ENCODE assay signal across 10 mouse cellular contexts in genomic region chr7:80013884-80014550, GRCm38 (mm10). TPM values are rescaled to one million over a fixed set of nuclear protein-coding genes. Genes with fewer than 3 reads are reported as not detected.
DNase-seq lines count a peak whose midpoint lies in the region; ATAC-seq and TF ChIP-seq lines count a peak whose summit lies in the region.
"Had no signal": no experiment of that assay in that cellular context is flagged by ENCODE, and none has a peak within 500 bp of the region (broad histone marks: within the 10 kb centered on the region; RNA-seq: fewer than 3 reads in every experiment).

No protein-coding gene starts in this region.

- no peak for TF ChIP-seq CTCF in bone marrow macrophage, adult 2 months (IDR thresholded peaks at IDR 0.05; ENCODE audit: low read depth, low read length)

- no peak for TF ChIP-seq POLR2A in bone marrow macrophage, adult 2 months (IDR thresholded peaks at IDR 0.05; ENCODE audit: borderline replicate concordance, low read depth, low read length)

- no peaks in the 10 kb centered on the region for H3K27me3 ChIP-seq in liver, embryonic 16.5 days (ENCODE audit: control insufficient read depth, insufficient read depth, low read depth, low read length)
- no peaks in the 10 kb centered on the region for H3K27me3 ChIP-seq in liver, embryonic 11.5 days (replicated peaks; ENCODE audit: control insufficient read depth, insufficient read depth, low read length)
- no peaks in the 10 kb centered on the region for H3K27me3 ChIP-seq in kidney, embryonic 15.5 days
- H3K27me3 ChIP-seq: embryonic facial prominence, embryonic 12.5 days had no signal

- no peak overlapping the region for H3K4me2 ChIP-seq in liver, embryonic 16.5 days (ENCODE audit: low read depth, low read length)
- H3K4me2 ChIP-seq in liver, embryonic 11.5 days, result no peak overlapping the region
- H3K4me2 ChIP-seq in kidney, embryonic 15.5 days, result no peak overlapping the region
- H3K4me2 ChIP-seq: embryonic facial prominence, embryonic 12.5 days had no signal

- ATAC-seq in liver, embryonic 16.5 days (ENCODE audit: low read depth), result no peak
- ATAC-seq in liver, embryonic 11.5 days (replicated peaks; ENCODE audit: low FRiP score), result no peak
- no peak for ATAC-seq in kidney, embryonic 15.5 days (replicated peaks; ENCODE audit: low FRiP score)
- ATAC-seq in monocyte, adult 5-6 weeks (replicated peaks; ENCODE audit: insufficient number of reproducible peaks, low FRiP score, low TSS enrichment, poor library complexity, severe bottlenecking), result peak; percentile 82
- no peak for ATAC-seq in CD4-positive, CD25-positive, alpha-beta regulatory T cell, adult 4 months

- H3K27ac ChIP-seq in liver, embryonic 16.5 days (ENCODE audit: low read length), result peak overlapping the region; percentile 9; the same call in 1 of the 2 replicates
- no peak overlapping the region for H3K27ac ChIP-seq in liver, embryonic 11.5 days (ENCODE audit: low read depth, low read length)
- H3K27ac ChIP-seq in bone marrow macrophage, adult 2 months (ENCODE audit: insufficient read depth, low read depth, low read length), result peak overlapping the region; percentile 99
- H3K27ac ChIP-seq in kidney, embryonic 15.5 days, result peak overlapping the region; percentile 62
- H3K27ac ChIP-seq: embryonic facial prominence, embryonic 12.5 days had no signal

- H3K36me3 ChIP-seq in liver, embryonic 16.5 days (ENCODE audit: control insufficient read depth, insufficient read depth), result no peaks in the 10 kb centered on the region
- no peaks in the 10 kb centered on the region for H3K36me3 ChIP-seq in liver, embryonic 11.5 days (ENCODE audit: control insufficient read depth, insufficient read depth, low read length)
- H3K36me3 ChIP-seq in kidney, embryonic 15.5 days, result no peaks in the 10 kb centered on the region
- H3K36me3 ChIP-seq: embryonic facial prominence, embryonic 12.5 days had no signal

- no peak overlapping the region for H3K4me3 ChIP-seq in liver, embryonic 16.5 days (ENCODE audit: low read depth, low read length)
- H3K4me3 ChIP-seq in liver, embryonic 11.5 days (ENCODE audit: low read depth, low read length), result no peak overlapping the region
- H3K4me3 ChIP-seq in bone marrow macrophage, adult 2 months (ENCODE audit: insufficient read depth, low read length), result no peak overlapping the region
- no peak overlapping the region for H3K4me3 ChIP-seq in kidney, embryonic 15.5 days (replicated peaks)
- H3K4me3 ChIP-seq: embryonic facial prominence, embryonic 12.5 days had no signal

- intact Hi-C loops in left cerebral cortex, postnatal 4 days (cut with DNase I), result no loop called here

- H3K9me3 ChIP-seq in liver, embryonic 16.5 days (replicated peaks; ENCODE audit: control insufficient read depth, low read length), result no peaks in the 10 kb centered on the region
- no peaks in the 10 kb centered on the region for H3K9me3 ChIP-seq in liver, embryonic 11.5 days (ENCODE audit: control insufficient read depth, low read length)
- no peaks in the 10 kb centered on the region for H3K9me3 ChIP-seq in kidney, embryonic 15.5 days (replicated peaks)
- H3K9me3 ChIP-seq: embryonic facial prominence, embryonic 12.5 days had no signal

- no peaks in the 10 kb centered on the region; the same call in 1 of the 2 replicates for H3K4me1 ChIP-seq in liver, embryonic 16.5 days (ENCODE audit: control insufficient read depth, low read depth, low read length)
- H3K4me1 ChIP-seq in liver, embryonic 11.5 days (replicated peaks; ENCODE audit: control insufficient read depth, insufficient read depth, low read length), result no peaks in the 10 kb centered on the region; the same call in 1 of the 2 replicates
- peaks cover 43% of the 10 kb centered on the region for H3K4me1 ChIP-seq in bone marrow macrophage, adult 2 months (ENCODE audit: control insufficient read depth, insufficient read depth, low read length)
- no peaks in the 10 kb centered on the region for H3K4me1 ChIP-seq in kidney, embryonic 15.5 days
- H3K4me1 ChIP-seq: embryonic facial prominence, embryonic 12.5 days had no signal

- 30% methylated on average over 7 of the region's 7 CpGs for WGBS in liver, embryonic 16.5 days (ENCODE audit: insufficient replicate concordance)
- 42% methylated on average over 7 of the region's 7 CpGs for WGBS in liver, embryonic 11.5 days
- WGBS in kidney, embryonic 15.5 days, result 58% methylated on average over 7 of the region's 7 CpGs

- no peak for DNase-seq in liver, embryonic 11.5 days (ENCODE audit: low spot score)
- no peak for DNase-seq in left cerebral cortex, postnatal 4 days
- DNase-seq in left cerebral cortex, adult 18-20 months (ENCODE audit: low spot score in 2 of 2), result no peak
- DNase-seq: gastrocnemius, postnatal 25 days had no signal

- no peak overlapping the region for H3K9ac ChIP-seq in liver, embryonic 16.5 days (ENCODE audit: low read depth, low read length)
- no peak overlapping the region for H3K9ac ChIP-seq in liver, embryonic 11.5 days (ENCODE audit: low read depth, low read length)
- H3K9ac ChIP-seq in kidney, embryonic 15.5 days, result no peak overlapping the region
- H3K9ac ChIP-seq: embryonic facial prominence, embryonic 12.5 days had no signal

RNA-seq across cellular contexts. Expression of gene Zfp710, which starts 10.6 kb away (rescaled TPM):
- polyA plus RNA-seq in liver, embryonic 16.5 days (2015; fragmentation: Nextera tagmentation; extraction: Ambion mirVana), result 6.8 and 7.4 TPM in 2 replicates
- 10.8 and 11.8 TPM in 2 replicates for polyA plus RNA-seq in liver, embryonic 11.5 days (2014; fragmentation: Nextera tagmentation; extraction: Ambion mirVana)
- polyA plus RNA-seq in bone marrow macrophage, adult 2 months (2012; ENCODE audit: insufficient read depth, insufficient read length, missing spikeins), result 125 and 138 TPM in 2 replicates
- 20.1 and 20.5 TPM in 2 replicates for polyA plus RNA-seq in kidney, embryonic 15.5 days (2015; fragmentation: Nextera tagmentation; extraction: Ambion mirVana)
- total RNA-seq in monocyte, adult 5-6 weeks (2017), result 55.9 to 77.3 TPM (median 60.7 TPM) in 3 replicates
- 10 to 100 TPM; 19.3 to 23.7 TPM for total RNA-seq in left cerebral cortex, postnatal 4 days (2021)
- total RNA-seq in left cerebral cortex, adult 18-20 months (2021), result 10 to 100 TPM; 19.4 to 22.1 TPM
- 1 to 10 TPM; 4.1 to 7.0 TPM for polyA plus RNA-seq in CD4-positive, CD25-positive, alpha-beta regulatory T cell, adult 4 months (2017; shearing (Covaris generic))
